Mouse (Mus musculus): ENCODE results near the gene Map3k5. TPM values are rescaled to one million over a fixed set of nuclear protein-coding genes. Genes with fewer than 3 reads are reported as not detected.

Gene Map3k5
- total and polyA plus RNA-seq, 3 experiments: 15.8 to 31.0 (median 27.6) TPM

DNA sequence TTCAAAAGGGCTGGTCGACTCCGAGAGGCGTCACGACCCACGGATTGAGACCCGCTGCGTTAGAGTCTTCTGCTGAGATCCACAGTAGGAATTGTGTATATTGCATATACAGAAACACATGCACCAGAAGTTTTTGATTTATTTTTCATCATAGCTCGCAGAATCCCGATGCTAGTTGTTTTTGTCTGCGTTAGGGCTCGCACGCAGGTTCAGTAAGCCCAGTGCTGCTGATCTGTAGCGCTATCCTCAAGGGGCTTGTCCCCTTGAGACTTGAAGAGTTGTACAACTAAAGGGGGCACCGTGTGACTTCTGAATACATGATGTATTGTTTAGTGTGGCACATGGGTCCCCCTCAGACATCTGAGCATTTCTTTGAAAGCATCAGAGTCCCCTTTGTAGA is 172.8 kb downstream of the Map3k5 start:
- H3K27me3 ChIP-seq (replicated peaks): no peaks in the 10 kb centered on the region
- no peaks in the 10 kb centered on the region for H3K79me2 ChIP-seq (replicated peaks; ENCODE audit: control insufficient read depth, extremely low read depth, insufficient read depth, poor library complexity, severe bottlenecking)
- H3K4me2 ChIP-seq (ENCODE audit: insufficient read depth, low read depth, poor library complexity, severe bottlenecking): no peak overlapping the region
- peaks cover 8 to 20% of the 10 kb centered on the region in 2 experiments for H3K4me1 ChIP-seq (ENCODE audit: control insufficient read depth in 1 of 2, insufficient read depth in 2 of 2)
- in situ Hi-C loops (cut with MboI; ENCODE audit: low pct_ligation_motif_present, low pct_unique_long_range_greater_than_20kb, low sequenced_read_pairs): no loop called here
- TF ChIP-seq JUND (conservative IDR thresholded peaks at IDR 0.05; ENCODE audit: low read depth, low read length) (no peak), ZC3H11A (IDR thresholded peaks at IDR 0.05; ENCODE audit: low read depth, low read length) (no peak), BHLHE40 (IDR thresholded peaks at IDR 0.05; ENCODE audit: low read depth, low read length) (no peak), MEF2A (IDR thresholded peaks at IDR 0.05; ENCODE audit: borderline replicate concordance, low read depth, low read length) (no peak), MXI1 (IDR thresholded peaks at IDR 0.05; ENCODE audit: low read depth, low read length) (no peak), ZNF384 (IDR thresholded peaks at IDR 0.05; ENCODE audit: low read depth, low read length) (no peak), EP300 (IDR thresholded peaks at IDR 0.05; ENCODE audit: low read length) (no peak), MAX (IDR thresholded peaks at IDR 0.05; ENCODE audit: low read length) (no peak), SIN3A (IDR thresholded peaks at IDR 0.05; ENCODE audit: low read length) (no peak), CHD1 (IDR thresholded peaks at IDR 0.05; ENCODE audit: low read depth, low read length) (no peak), KAT2A (IDR thresholded peaks at IDR 0.05; ENCODE audit: insufficient replicate concordance, low read length) (no peak), JUN (IDR thresholded peaks at IDR 0.05; ENCODE audit: insufficient read depth, low read depth, low read length) (no peak), USF2 (conservative IDR thresholded peaks at IDR 0.05; ENCODE audit: low read depth, low read length) (no peak)
- peaks cover 57 to 84% of the 10 kb centered on the region in 2 experiments for H3K36me3 ChIP-seq (replicated peaks in 1 of 2; ENCODE audit: control insufficient read depth in 1 of 2, insufficient read depth in 1 of 2, low read length in 1 of 2)
- no peak for DNase-seq (ENCODE audit: extremely low read depth)
- no peak overlapping the region for H3K9ac ChIP-seq (ENCODE audit: insufficient read depth, low read depth)
- dilution Hi-C loops (cut with MboI; ENCODE audit: extremely low pct_ligation_motif_present, extremely low pct_unique_long_range_greater_than_20kb, low sequenced_read_pairs): no loop called here
- H3K27ac ChIP-seq (ENCODE audit: insufficient read depth, low read depth): no peak overlapping the region
- no peak overlapping the region for H3K4me3 ChIP-seq (replicated peaks in 1 of 3; ENCODE audit: low read depth in 2 of 3, low read length in 2 of 3, poor library complexity in 1 of 3)
- no peaks in the 10 kb centered on the region for H3K9me3 ChIP-seq (replicated peaks; ENCODE audit: low read length)

- H3K4me3 ChIP-seq (replicated peaks in 1 of 3; ENCODE audit: low read depth in 2 of 3, low read length in 2 of 3, poor library complexity in 1 of 3): no peak overlapping the region
- no peaks in the 10 kb centered on the region for H3K79me2 ChIP-seq (replicated peaks; ENCODE audit: control insufficient read depth, extremely low read depth, insufficient read depth, poor library complexity, severe bottlenecking)
- in situ Hi-C loops (cut with MboI; ENCODE audit: low pct_ligation_motif_present, low pct_unique_long_range_greater_than_20kb, low sequenced_read_pairs): no loop called here
Observed at GRCm38 (mm10) chr10:20111508-20111907, 177.2 kb downstream of the Map3k5 start.

More at GRCm38 (mm10) chr10:20111508-20111907, 177.2 kb downstream of the Map3k5 start:
- H3K4me1 ChIP-seq (ENCODE audit: control insufficient read depth in 1 of 2, insufficient read depth in 2 of 2): no peaks in the 10 kb centered on the region
- H3K27me3 ChIP-seq (replicated peaks): no peaks in the 10 kb centered on the region
- H3K4me2 ChIP-seq (ENCODE audit: insufficient read depth, low read depth, poor library complexity, severe bottlenecking): no peak overlapping the region
- no peak overlapping the region for H3K27ac ChIP-seq (ENCODE audit: insufficient read depth, low read depth)
- no peaks in the 10 kb centered on the region for H3K9me3 ChIP-seq (replicated peaks; ENCODE audit: low read length)
- no peak for DNase-seq (ENCODE audit: extremely low read depth)
- peaks cover 64 to 88% of the 10 kb centered on the region in 2 experiments for H3K36me3 ChIP-seq (replicated peaks in 1 of 2; ENCODE audit: control insufficient read depth in 1 of 2, insufficient read depth in 1 of 2, low read length in 1 of 2)
- H3K9ac ChIP-seq (ENCODE audit: insufficient read depth, low read depth): no peak overlapping the region
- TF ChIP-seq SIN3A (IDR thresholded peaks at IDR 0.05; ENCODE audit: low read length) (no peak), KAT2A (IDR thresholded peaks at IDR 0.05; ENCODE audit: insufficient replicate concordance, low read length) (no peak), TCF12 (IDR thresholded peaks at IDR 0.05; ENCODE audit: low read depth, low read length) (no peak), HCFC1 (IDR thresholded peaks at IDR 0.05; ENCODE audit: low read depth, low read length) (no peak)
- dilution Hi-C loops (cut with MboI; ENCODE audit: extremely low pct_ligation_motif_present, extremely low pct_unique_long_range_greater_than_20kb, low sequenced_read_pairs): no loop called here

All from CH12.LX (cell line).